In genomic region chr3:107750775-107751540, GRCm38 (mm10) we compare ENCODE assay signal across 9 mouse cellular contexts. TPM values are rescaled to one million over a fixed set of nuclear protein-coding genes. Genes with fewer than 3 reads are reported as not detected.
DNase-seq lines count a peak whose midpoint lies in the region; ATAC-seq and TF ChIP-seq lines count a peak whose summit lies in the region.
"Had no signal": no experiment of that assay in that cellular context is flagged by ENCODE, and none has a peak within 500 bp of the region (broad histone marks: within the 10 kb centered on the region; RNA-seq: fewer than 3 reads in every experiment).

No protein-coding gene starts in this region.

- TF ChIP-seq CTCF in layer of hippocampus, adult 2 months (conservative IDR thresholded peaks at IDR 0.05) = no peak

- 0 out of 2 replicates have a peak, but pooled peaks have one; percentile 35 for ATAC-seq in megakaryocyte progenitor cell, adult 5-6 weeks (replicated peaks; ENCODE audit: poor library complexity)
- no peak for ATAC-seq in inflammation-experienced regulatory T-cells, adult 6 months

- H3K27ac ChIP-seq in layer of hippocampus, adult 2 months = peak overlapping the region; percentile 0; the same call in 1 of the 2 replicates

- DNase-seq in adrenal gland, adult (ENCODE audit: inconsistent age in 2 of 2, low spot score in 1 of 2) = peak; percentile 71 to 87
- no peak for DNase-seq in adrenal gland, adult 18-20 months (ENCODE audit: low spot score in 2 of 2)
- DNase-seq in layer of hippocampus, adult 2 months (ENCODE audit: low spot score in 2 of 2) = no peak
- DNase-seq in layer of hippocampus, adult 9-11 months = no peak
- peak; percentile 66 to 73 for DNase-seq in cerebellum, postnatal 10 days
- DNase-seq in right cerebral cortex, postnatal 10 days (ENCODE audit: low spot score in 2 of 2) = no peak
- DNase-seq: thymus, postnatal 4 days had no signal

- H3K4me3 ChIP-seq in layer of hippocampus, adult 2 months = no peak overlapping the region

RNA-seq across cellular contexts. Expression of gene Csf1, which starts 9.3 kb away (rescaled TPM):
- 10 to 100 TPM; 13.2 to 34.7 TPM for total RNA-seq in adrenal gland, adult 18-20 months (2021)
- 10 to 100 TPM; 20.4 to 20.5 TPM for total RNA-seq in layer of hippocampus, adult 2 months (2021)
- total RNA-seq in megakaryocyte progenitor cell, adult 5-6 weeks (2015) = 2.2 and 4.8 TPM in 2 replicates
- 1.5 and 4.6 TPM in 2 replicates for total RNA-seq in megakaryocyte progenitor cell, adult 5-6 weeks (2017)
- 10 to 100 TPM; 15.5 to 53.7 (median 20.5) TPM for polyA plus RNA-seq in inflammation-experienced regulatory T-cells, adult 6 months (2017; shearing (Covaris generic))

RNA-seq across cellular contexts. Expression of gene Ahcyl1, which starts 54.6 kb away (rescaled TPM):
- total RNA-seq in adrenal gland, adult 18-20 months (2021) = 100 to 1,000 TPM; 252 to 308 TPM
- total RNA-seq in layer of hippocampus, adult 2 months (2021) = 100 to 1,000 TPM; 338 to 346 TPM
- total RNA-seq in megakaryocyte progenitor cell, adult 5-6 weeks (2015) = 82.8 and 84.9 TPM in 2 replicates
- total RNA-seq in megakaryocyte progenitor cell, adult 5-6 weeks (2017) = 42.3 and 73.4 TPM in 2 replicates
- 10 to 100 TPM; 17.5 to 22.8 (median 19.6) TPM for polyA plus RNA-seq in inflammation-experienced regulatory T-cells, adult 6 months (2017; shearing (Covaris generic))

Comparison
In these comparisons a context has a peak if more than half of its experiments do, and no peak if none do; other contexts are left out.
1. DNase-seq: peak in adrenal gland, adult (2 of 2) and cerebellum, postnatal 10 days (2 of 2); none in adrenal gland, adult 18-20 months (0 of 2), layer of hippocampus, adult 2 months (0 of 2), layer of hippocampus, adult 9-11 months (single experiment) and right cerebral cortex, postnatal 10 days (0 of 2).